Mouse (Mus musculus): ENCODE data around the gene Fam131b.

DNA sequence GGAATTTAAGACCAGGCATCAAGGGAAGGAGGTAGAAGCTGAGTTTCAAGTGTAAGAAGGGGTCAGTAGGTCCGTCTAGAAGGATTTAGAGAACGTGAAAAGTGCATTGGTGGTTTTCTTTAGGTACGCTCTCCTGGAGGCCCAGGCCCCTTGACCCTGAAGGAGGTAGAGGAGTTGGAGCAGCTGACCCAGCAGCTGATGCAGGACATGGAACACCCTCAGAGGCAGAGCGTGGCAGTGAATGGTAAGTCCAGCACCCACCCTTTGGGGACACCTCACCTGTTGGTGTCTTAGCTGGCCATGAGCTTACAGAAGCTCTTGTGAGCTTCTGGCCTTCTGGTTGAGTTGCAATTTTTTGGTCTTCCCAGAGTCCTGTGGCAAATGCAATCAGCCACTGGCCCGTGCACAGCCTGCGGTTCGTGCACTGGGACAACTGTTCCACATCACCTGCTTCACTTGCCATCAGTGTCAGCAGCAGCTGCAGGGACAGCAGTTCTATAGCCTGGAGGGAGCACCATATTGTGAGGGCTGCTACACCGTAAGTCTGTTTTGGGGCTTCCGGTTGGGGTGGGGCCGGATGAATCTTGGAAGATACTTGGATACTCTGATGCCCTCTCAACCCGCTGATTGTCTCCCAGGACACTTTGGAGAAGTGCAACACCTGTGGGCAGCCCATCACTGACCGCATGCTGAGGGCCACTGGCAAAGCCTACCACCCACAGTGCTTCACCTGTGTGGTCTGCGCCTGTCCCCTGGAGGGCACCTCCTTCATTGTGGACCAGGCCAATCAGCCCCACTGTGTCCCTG is 31.6 kb upstream of the Fam131b start:
- TF ChIP-seq ZC3H11A (IDR thresholded peaks at IDR 0.05; ENCODE audit: borderline replicate concordance, low read depth, low read length) (no peak), HCFC1 (IDR thresholded peaks at IDR 0.05; ENCODE audit: borderline replicate concordance, insufficient read depth, low read length) (no peak), MAFK (IDR thresholded peaks at IDR 0.05; ENCODE audit: insufficient read depth, low read depth, low read length) (no peak), CHD2 (IDR thresholded peaks at IDR 0.05; ENCODE audit: low read depth, low read length) (no peak), ZNF384 (IDR thresholded peaks at IDR 0.05; ENCODE audit: low read depth, low read length) (no peak)
